Mouse (Mus musculus) heart, postnatal 0 days (tissue): ENCODE results near the gene Usp48.

Experiments used
- CTCF ChIP-seq: IDR thresholded peaks from 2 replicates; pipeline ENCODE4 v1.5.1; 2016; ENCODE audit warnings: antibody characterized with exemption, control low read depth, low read depth
- EP300 ChIP-seq: IDR thresholded peaks from 2 replicates; pipeline ENCODE4 v1.6.1; 2016; ENCODE audit warnings: antibody characterized with exemption, low read depth

DNA sequence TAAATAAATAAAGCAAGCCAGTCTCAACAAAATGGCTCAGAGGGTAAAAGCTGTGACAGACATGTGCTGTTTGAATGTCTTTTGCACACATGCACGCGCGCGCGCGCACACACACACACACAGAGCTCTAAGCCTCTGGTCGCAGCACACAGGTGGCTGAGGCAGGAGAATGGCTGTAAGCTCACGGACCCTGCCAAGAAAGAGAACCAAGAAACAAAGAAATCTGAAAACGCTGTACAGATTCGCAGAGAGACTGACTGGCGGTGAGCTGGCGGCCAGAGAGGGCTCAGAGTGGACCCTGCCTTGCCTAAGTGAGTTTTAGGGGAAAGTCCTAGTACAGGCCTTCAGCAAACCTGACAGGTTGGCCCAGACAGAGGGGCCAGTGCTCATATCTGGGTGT lies 16.1 kb upstream of the Usp48 start:
- TF ChIP-seq CTCF (no peak), EP300 (no peak)
